Mouse (Mus musculus) midbrain, postnatal 0 days (tissue): ENCODE measurements around the gene Rpl21. TPM values are rescaled to one million over a fixed set of nuclear protein-coding genes. Genes with fewer than 3 reads are reported as not detected.

Experiments
- ATAC-seq: fragments of 200-750 bp; cut with Nextera tagmentation; 2 replicates; pipeline ENCODE4 v1.8.0; 2017; ENCODE audit warnings: moderate number of reproducible peaks, mild to moderate bottlenecking, moderate TSS enrichment, moderate library complexity; ENCODE audit not compliant: low FRiP score
- DNase-seq: peaks from one replicate; pipeline ENCODE4 v3.0.0-alpha.2; 2015; ENCODE audit warnings: low spot score
- H3K27ac ChIP-seq: fragments of 300-500 bp; sonication (generic); 2 replicates; pipeline ENCODE4 v1.5.1; 2014; ENCODE audit warnings: low read depth, mild to moderate bottlenecking, low read length, mixed read lengths
- H3K27me3 ChIP-seq: fragments of 300-500 bp; sonication (generic); 2 replicates; pipeline ENCODE4 v1.6.1; 2014; ENCODE audit warnings: low read length, control low read depth, mixed read lengths; ENCODE audit not compliant: insufficient read depth
- H3K36me3 ChIP-seq: fragments of 300-500 bp; sonication (generic); 2 replicates; pipeline ENCODE4 v1.6.1; 2014; ENCODE audit warnings: low read length, control low read depth, mixed read lengths; ENCODE audit not compliant: insufficient read depth
- H3K4me1 ChIP-seq: fragments of 300-500 bp; sonication (generic); 2 replicates; pipeline ENCODE4 v1.6.1; 2014; ENCODE audit warnings: mild to moderate bottlenecking, control low read depth, antibody characterized with exemption, low read length, mixed read lengths; ENCODE audit not compliant: insufficient read depth
- H3K4me2 ChIP-seq: fragments of 300-500 bp; sonication (generic); 2 replicates; pipeline ENCODE4 v1.6.1; 2014; ENCODE audit warnings: low read depth, mild to moderate bottlenecking, low read length, mixed read lengths; ENCODE audit not compliant: poor library complexity, severe bottlenecking
- H3K4me3 ChIP-seq: fragments of 300-500 bp; sonication (generic); 2 replicates; pipeline ENCODE4 v1.5.1; 2014; ENCODE audit warnings: low read depth, mild to moderate bottlenecking, low read length, moderate library complexity
- H3K9ac ChIP-seq: fragments of 300-500 bp; sonication (generic); replicated peaks from 2 replicates; pipeline ENCODE4 v1.6.1; 2014; ENCODE audit warnings: mild to moderate bottlenecking, low read length, moderate library complexity, mixed read lengths; ENCODE audit not compliant: poor library complexity, severe bottlenecking
- H3K9me3 ChIP-seq: fragments of 300-500 bp; sonication (generic); 2 replicates; pipeline ENCODE4 v1.6.1; 2016; ENCODE audit warnings: low read length, control low read depth
- CTCF ChIP-seq: IDR thresholded peaks from 2 replicates; pipeline ENCODE4 v1.5.1; 2016; ENCODE audit warnings: antibody characterized with exemption, mild to moderate bottlenecking
- WGBS: fragments of 180-500 bp; shearing (Covaris S2); extraction: QIAGEN DNeasy Blood & Tissue Kit; methylation state at CpG from one replicate; pipeline ENCODE4 v1.1.7; 2014; 5-methylcytosine and 5-hydroxymethylcytosine counted together
- polyA plus RNA-seq: library from polyadenylated mRNA; unstranded; fragments of >200 nt; fragmentation: Nextera tagmentation; extraction: Ambion mirVana; gene quantifications from 2 replicates; pipeline ENCODE4 v1.2.1, GENCODE M21; 2015
- total RNA-seq: library from RNA; depleted of rRNA; stranded (reverse); fragments of >200 nt; gene quantifications from 2 replicates; pipeline ENCODE4 v1.2.3, GENCODE M21; 2014

The Rpl21 gene
- total and polyA plus RNA-seq, 2 experiments from 2014 or later = 217 to 334 TPM

- Histone ChIP-seq H3K9me3 (no peaks in the 10 kb centered on the region), H3K27me3 (no peaks in the 10 kb centered on the region), H3K27ac (no peak overlapping the region), H3K9ac (no peak overlapping the region), H3K4me2 (no peak overlapping the region), H3K4me3 (no peak overlapping the region), H3K36me3 (no peaks in the 10 kb centered on the region), H3K4me1 (no peaks in the 10 kb centered on the region)
- ATAC-seq (no peak), DNase-seq (no peak)
- WGBS = 86% methylated on average over 8 of the region's 8 CpGs
- TF ChIP-seq CTCF = no peak
Measured at GRCm38 (mm10) chr5:146817583-146817982, 15.1 kb upstream of the Rpl21 start.

DNA sequence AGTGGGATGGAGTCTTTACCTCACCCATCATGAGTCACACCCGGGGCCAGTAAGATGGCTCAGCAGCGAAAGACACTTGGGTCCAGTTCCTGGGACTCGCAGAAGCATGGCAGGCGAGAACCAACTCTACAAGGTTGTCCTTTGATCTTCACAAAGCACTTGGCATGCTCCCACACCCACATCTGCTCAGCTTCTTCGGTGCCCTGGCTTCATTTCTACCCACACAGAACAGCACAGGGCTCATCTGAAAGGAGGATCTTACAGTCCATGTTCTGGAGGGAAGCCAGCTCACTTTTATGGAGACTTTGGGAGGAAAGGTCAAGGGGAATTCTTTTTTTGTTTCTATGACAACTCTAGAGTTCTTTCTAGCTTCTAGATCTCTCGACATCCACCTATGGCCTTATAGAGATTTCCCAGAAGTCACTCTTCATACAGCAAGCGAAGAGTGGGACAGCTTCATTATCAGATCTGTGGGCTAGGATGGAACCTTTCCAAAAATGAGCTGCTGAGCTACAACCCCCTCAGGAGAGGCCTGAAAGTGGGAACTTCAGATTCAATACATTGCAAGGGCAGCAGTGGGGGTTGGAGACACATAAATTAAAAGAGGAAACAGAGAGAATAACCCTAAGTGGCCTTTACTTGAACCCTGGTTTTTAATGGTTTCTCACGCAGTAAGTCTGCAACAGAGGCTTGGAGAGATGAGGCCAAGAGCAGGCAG is 13.6 kb upstream of the Rpl21 start:
- no peaks in the 10 kb centered on the region for H3K27me3 ChIP-seq
- no peaks in the 10 kb centered on the region for H3K4me1 ChIP-seq
- no peak overlapping the region for H3K4me2 ChIP-seq
- no peak overlapping the region for H3K27ac ChIP-seq
- WGBS = 65% methylated on average over 8 of the region's 8 CpGs
- ATAC-seq (no peak), DNase-seq (peak; percentile 33)
- H3K9me3 ChIP-seq = no peaks in the 10 kb centered on the region
- no peak overlapping the region for H3K9ac ChIP-seq
- no peak overlapping the region for H3K4me3 ChIP-seq
- TF ChIP-seq CTCF = no peak
- no peaks in the 10 kb centered on the region for H3K36me3 ChIP-seq

DNA sequence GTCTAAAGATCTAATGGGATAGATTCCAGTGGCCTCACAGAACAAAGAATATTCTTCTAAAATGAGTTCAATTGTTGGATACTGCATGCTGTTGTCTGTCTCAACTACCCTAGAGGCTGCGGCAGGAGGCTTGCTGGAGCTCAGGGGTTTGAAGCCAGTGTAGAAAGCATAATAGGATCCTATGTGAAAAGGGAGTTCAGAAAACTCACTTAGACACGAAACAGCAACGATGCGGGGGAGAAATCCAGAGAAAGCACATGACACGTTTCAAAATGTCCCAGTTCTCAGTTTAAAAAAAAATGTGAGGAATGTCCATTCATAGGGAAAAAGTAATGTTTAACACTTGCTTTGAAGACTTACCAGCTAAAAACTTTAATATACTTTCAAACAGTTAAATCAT is 9.7 kb upstream of the Rpl21 start:
- H3K27me3 ChIP-seq = no peaks in the 10 kb centered on the region
- H3K4me2 ChIP-seq = no peak overlapping the region
- H3K27ac ChIP-seq = no peak overlapping the region
- no peak overlapping the region for H3K4me3 ChIP-seq
- H3K9ac ChIP-seq = 0 out of 2 replicates have a peak overlapping the region, but pooled peaks have one; percentile 29
- no peak for ATAC-seq
- DNase-seq = no peak
- H3K4me1 ChIP-seq = no peaks in the 10 kb centered on the region
- H3K9me3 ChIP-seq = no peaks in the 10 kb centered on the region
- 85% methylated on average over 5 of the region's 5 CpGs for WGBS
- TF ChIP-seq CTCF = no peak
- H3K36me3 ChIP-seq = no peaks in the 10 kb centered on the region

- Histone ChIP-seq H3K4me3 (no peak overlapping the region), H3K9me3 (no peaks in the 10 kb centered on the region), H3K27me3 (no peaks in the 10 kb centered on the region), H3K27ac (no peak overlapping the region), H3K9ac (no peak overlapping the region), H3K4me1 (peaks cover 5% of the 10 kb centered on the region; the same call in 1 of the 2 replicates), H3K36me3 (no peaks in the 10 kb centered on the region), H3K4me2 (no peak overlapping the region)
- ATAC-seq (no peak), DNase-seq (no peak)
- WGBS = 57% methylated on average over 8 of the region's 8 CpGs
- no peak for TF ChIP-seq CTCF
Measured at GRCm38 (mm10) chr5:146829528-146829927, 3.2 kb upstream of the Rpl21 start.

DNA sequence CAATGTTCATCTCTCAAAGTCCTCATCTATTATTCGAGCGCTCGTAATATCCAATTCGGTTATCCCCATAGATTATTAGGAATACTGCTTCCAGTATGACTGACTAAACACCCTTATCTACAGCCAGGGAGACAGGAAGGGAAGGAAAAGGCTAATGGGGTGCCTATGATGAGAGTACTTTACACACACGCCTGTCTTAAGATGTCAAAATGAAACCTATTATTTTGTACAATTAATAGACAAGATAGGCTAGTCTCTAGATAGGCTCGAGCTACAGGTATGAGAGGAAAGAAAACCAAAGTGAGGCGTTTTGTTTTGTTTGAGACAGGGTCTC is 288 bp upstream of the Rpl21 start:
- no peak for DNase-seq
- ATAC-seq = no peak
- WGBS = 48% methylated on average over 7 of the region's 7 CpGs

GRCm38 (mm10) chr5:146833673-146834201 is 1.0 kb downstream of the Rpl21 start:
- H3K4me1 ChIP-seq = peaks cover 5% of the 10 kb centered on the region; the same call in 1 of the 2 replicates
- TF ChIP-seq CTCF = no peak
- ATAC-seq (no peak), DNase-seq (no peak)
- H3K4me2 ChIP-seq = peak overlapping the region; percentile 69
- WGBS = 19% methylated on average over 8 of the region's 8 CpGs
- H3K27me3 ChIP-seq = no peaks in the 10 kb centered on the region
- peak overlapping the region; percentile 90 for H3K4me3 ChIP-seq
- peaks cover 23% of the 10 kb centered on the region for H3K36me3 ChIP-seq
- H3K9me3 ChIP-seq = no peaks in the 10 kb centered on the region
- H3K27ac ChIP-seq = peak overlapping the region; percentile 91
- peak overlapping the region; percentile 91 for H3K9ac ChIP-seq

More for the DNA sequence above, 288 bp upstream of the Rpl21 start:
- Histone ChIP-seq H3K36me3 (peaks cover 20% of the 10 kb centered on the region), H3K9ac (peak overlapping the region; percentile 91), H3K27me3 (no peaks in the 10 kb centered on the region), H3K4me2 (peak overlapping the region; percentile 69), H3K4me3 (peak overlapping the region; percentile 90), H3K9me3 (no peaks in the 10 kb centered on the region), H3K27ac (peak overlapping the region; percentile 91), H3K4me1 (peaks cover 5% of the 10 kb centered on the region; the same call in 1 of the 2 replicates)
- TF ChIP-seq CTCF = no peak
